Mouse (Mus musculus): ENCODE measurements around the gene Ccr9. TPM values are rescaled to one million over a fixed set of nuclear protein-coding genes. Genes with fewer than 3 reads are reported as not detected.
"Not testable (repeated sequence)": the region's sequence is repeated elsewhere in the genome, so short reads cannot be mapped to it uniquely, and the experiment has no call there.

Gene Ccr9
- polyA plus RNA-seq, 1 experiment from 2014 or later = 1.0 TPM

DNA sequence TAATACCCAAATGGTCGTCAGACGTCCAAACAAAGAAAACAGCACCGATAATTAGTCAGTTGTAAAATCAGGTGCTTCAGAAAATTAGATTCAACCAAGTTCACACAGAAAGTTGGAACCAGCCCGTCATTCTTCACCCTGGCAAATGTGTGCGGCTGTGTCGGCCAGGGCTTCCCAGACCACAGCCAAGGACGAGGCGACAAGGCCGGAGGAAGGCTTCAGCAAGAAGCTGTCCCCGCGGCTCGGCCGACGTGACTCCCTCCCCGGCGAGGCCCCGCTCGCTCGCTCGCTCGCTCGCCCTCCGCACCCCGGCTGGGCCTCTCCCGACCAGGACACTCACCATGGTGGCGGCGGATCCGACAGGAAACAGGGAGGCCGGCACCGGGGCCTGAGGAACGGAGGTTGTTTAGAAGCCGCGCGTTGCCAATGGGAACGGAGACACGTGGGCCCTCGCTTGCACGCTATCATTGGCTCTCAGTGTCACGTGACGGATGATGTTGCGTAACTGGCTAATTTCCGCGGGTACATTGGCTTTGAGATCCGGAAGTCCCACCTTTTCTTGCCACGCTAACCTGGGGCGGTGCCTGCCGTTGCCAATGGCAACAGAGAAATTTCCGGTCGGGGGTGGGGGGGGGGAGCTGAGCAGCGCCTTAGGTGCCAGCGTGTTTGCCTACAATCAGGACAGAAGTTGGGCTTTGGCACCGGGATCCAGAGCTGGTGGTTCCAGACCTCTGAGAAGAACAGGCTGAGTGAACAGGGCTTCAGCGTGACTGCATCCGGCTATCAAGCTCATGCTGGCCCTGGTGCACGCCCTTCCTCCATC is 39.2 kb downstream of the Ccr9 start, which contains the start of gene Lztfl1:
Gene Lztfl1 (minus strand): TSS at position 512 of the 823 bp plus-strand sequence.
- H3K36me3 ChIP-seq = no peaks in the 10 kb centered on the region
- peak within 1 kb of the TSS; percentile 67 for H3K27ac ChIP-seq
- H3K4me3 ChIP-seq = peak within 1 kb of the TSS; percentile 99
- peak within 1 kb of the TSS; percentile 93 for H3K9ac ChIP-seq
- under 1% methylated on average over 55 of the region's 55 CpGs for WGBS
- H3K9me3 ChIP-seq = no peaks in the 10 kb centered on the region
- peak within 1 kb of the TSS; percentile 67 for H3K4me2 ChIP-seq
- H3K4me1 ChIP-seq = 0 out of 2 replicates have a peak, but pooled peaks cover 8% of the 10 kb centered on the region
- peak; percentile 100 for ATAC-seq (ENCODE audit: borderline replicate concordance, extremely low read depth, low FRiP score, low TSS enrichment)
- H3K27me3 ChIP-seq = no peaks in the 10 kb centered on the region

- H3K36me3 ChIP-seq = no peaks in the 10 kb centered on the region
- H3K27me3 ChIP-seq = no peaks in the 10 kb centered on the region
- no peaks in the 10 kb centered on the region for H3K4me1 ChIP-seq
- no peak overlapping the region for H3K4me2 ChIP-seq
- H3K9me3 ChIP-seq = no peaks in the 10 kb centered on the region
- 72% methylated on average over 2 of the region's 2 CpGs for WGBS
- no peak overlapping the region for H3K27ac ChIP-seq
- no peak for ATAC-seq (ENCODE audit: borderline replicate concordance, extremely low read depth, low FRiP score, low TSS enrichment)
- H3K4me3 ChIP-seq = no peak overlapping the region
- no peak overlapping the region for H3K9ac ChIP-seq
These were observed 44.7 kb downstream of the Ccr9 start for GRCm38 (mm10) chr9:123722737-123723493.

- H3K4me2 ChIP-seq = no peak overlapping the region
- no peak overlapping the region for H3K4me3 ChIP-seq
- no peaks in the 10 kb centered on the region for H3K4me1 ChIP-seq
- no peaks in the 10 kb centered on the region for H3K36me3 ChIP-seq
- H3K27ac ChIP-seq = no peak overlapping the region
- no peak for ATAC-seq (ENCODE audit: borderline replicate concordance, extremely low read depth, low FRiP score, low TSS enrichment)
- H3K9me3 ChIP-seq = no peaks in the 10 kb centered on the region
- no peak overlapping the region for H3K9ac ChIP-seq
- no peaks in the 10 kb centered on the region for H3K27me3 ChIP-seq
- 60% methylated on average over 3 of the region's 3 CpGs for WGBS
These were observed 53.0 kb downstream of the Ccr9 start for GRCm38 (mm10) chr9:123731271-123731670.

GRCm38 (mm10) chr9:123734133-123734532 is 55.9 kb downstream of the Ccr9 start:
- no peak for ATAC-seq (ENCODE audit: borderline replicate concordance, extremely low read depth, low FRiP score, low TSS enrichment)
- 69% methylated on average over 3 of the region's 3 CpGs for WGBS

DNA sequence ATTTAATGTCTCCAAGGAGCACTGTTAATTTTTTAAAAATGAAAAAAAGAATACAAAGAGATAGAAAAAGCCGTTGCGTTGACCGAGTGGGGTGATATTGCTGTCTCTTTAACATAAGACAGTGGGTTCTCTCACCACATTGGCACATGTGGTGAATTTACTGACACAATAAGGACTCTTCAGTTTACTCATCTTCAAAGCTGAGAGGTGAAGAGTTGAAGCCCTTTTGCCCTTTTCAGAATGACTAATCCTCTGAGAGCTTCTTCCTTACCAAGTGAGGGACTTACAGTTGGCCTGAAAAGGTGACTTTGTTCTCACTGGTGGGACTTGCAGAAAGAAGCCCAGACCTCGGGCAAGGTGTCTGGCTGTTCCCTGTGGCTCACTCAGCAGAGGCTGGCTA is 62.6 kb downstream of the Ccr9 start:
- no peaks in the 10 kb centered on the region for H3K27me3 ChIP-seq
- no peaks in the 10 kb centered on the region for H3K36me3 ChIP-seq
- no peaks in the 10 kb centered on the region for H3K9me3 ChIP-seq
- H3K27ac ChIP-seq = no peak overlapping the region
- no peaks in the 10 kb centered on the region for H3K4me1 ChIP-seq
- H3K4me3 ChIP-seq = no peak overlapping the region
- no peak for ATAC-seq (ENCODE audit: borderline replicate concordance, extremely low read depth, low FRiP score, low TSS enrichment)
- 78% methylated on average over 4 of the region's 4 CpGs for WGBS
- H3K9ac ChIP-seq = no peak overlapping the region
- H3K4me2 ChIP-seq = no peak overlapping the region

More at GRCm38 (mm10) chr9:123734133-123734532, 55.9 kb downstream of the Ccr9 start:
- H3K4me2 ChIP-seq = no peak overlapping the region
- no peaks in the 10 kb centered on the region for H3K27me3 ChIP-seq
- H3K4me1 ChIP-seq = no peaks in the 10 kb centered on the region
- no peak overlapping the region for H3K4me3 ChIP-seq
- no peaks in the 10 kb centered on the region for H3K36me3 ChIP-seq
- H3K9ac ChIP-seq = no peak overlapping the region
- H3K9me3 ChIP-seq = no peaks in the 10 kb centered on the region
- no peak overlapping the region for H3K27ac ChIP-seq

DNA sequence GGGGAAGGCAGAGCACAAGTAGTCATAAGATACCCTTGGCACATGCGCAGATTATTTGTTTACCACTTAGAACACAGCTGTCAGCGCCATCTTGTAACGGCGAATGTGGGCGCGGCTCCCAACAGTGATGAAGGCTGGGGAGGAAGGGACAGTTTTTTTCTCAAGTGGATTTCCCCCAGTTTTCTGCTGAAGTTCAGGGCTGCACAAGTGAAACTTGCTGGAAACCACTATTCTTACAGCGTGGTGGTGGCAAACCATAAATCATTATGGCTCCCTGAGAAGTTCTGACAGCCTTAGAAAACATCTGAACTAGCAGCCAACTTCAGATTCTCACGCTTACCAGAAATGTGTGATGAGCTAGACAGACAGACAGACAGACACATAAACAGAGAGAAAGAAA is 71.4 kb downstream of the Ccr9 start:
- WGBS = 86% methylated on average over 8 of the region's 8 CpGs
- H3K27ac ChIP-seq; H3K36me3 ChIP-seq; H3K27me3 ChIP-seq; H3K9me3 ChIP-seq; H3K4me3 ChIP-seq; ATAC-seq (ENCODE audit: borderline replicate concordance, extremely low read depth, low FRiP score, low TSS enrichment); H3K4me1 ChIP-seq; H3K9ac ChIP-seq; H3K4me2 ChIP-seq: not testable (repeated sequence)

DNA sequence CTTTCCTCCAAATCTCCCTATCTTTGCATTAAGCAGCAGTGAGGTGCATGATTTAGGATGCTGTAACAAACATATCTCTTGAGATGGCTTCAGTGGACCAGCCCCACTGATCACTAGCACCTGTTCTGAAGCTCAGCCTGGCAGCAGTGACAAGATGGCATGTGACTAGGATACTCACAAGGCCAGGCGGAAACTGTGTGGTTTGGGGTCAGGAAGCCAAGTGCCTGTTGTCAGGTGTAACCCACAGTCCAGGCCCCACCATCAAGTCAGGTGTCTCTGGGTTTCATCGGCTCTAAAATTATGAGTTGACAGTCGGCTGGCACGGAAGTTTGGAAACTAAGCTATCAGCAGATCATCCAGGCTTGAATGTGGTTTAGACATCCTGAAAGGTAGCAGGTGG is 76.1 kb downstream of the Ccr9 start:
- 84% methylated on average over 4 of the region's 4 CpGs for WGBS
- Histone ChIP-seq H3K9me3 (no peaks in the 10 kb centered on the region), H3K4me1 (no peaks in the 10 kb centered on the region)

DNA sequence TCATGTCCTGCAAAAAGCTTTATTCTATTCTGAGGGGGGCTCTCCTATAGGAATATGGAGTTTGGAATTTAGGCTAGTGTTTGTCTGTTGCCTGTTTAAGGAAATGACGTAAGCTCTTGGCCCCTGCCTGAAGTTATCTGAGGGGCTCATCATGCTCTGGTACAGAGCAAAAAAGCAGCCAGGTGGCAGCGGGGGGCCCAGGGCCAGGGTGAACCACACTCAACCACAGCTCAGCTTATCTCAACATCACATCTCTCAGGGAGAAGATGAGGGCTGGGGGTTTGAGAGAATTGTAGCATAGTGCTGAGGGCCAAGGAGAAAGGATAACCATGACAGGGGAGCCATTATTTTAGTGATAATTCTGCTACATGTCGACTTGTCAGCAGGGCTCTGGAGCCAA is 78.5 kb downstream of the Ccr9 start:
- 59% methylated on average over 3 of the region's 3 CpGs for WGBS
- Histone ChIP-seq H3K27ac (no peak overlapping the region), H3K4me3 (no peak overlapping the region), H3K4me2 (no peak overlapping the region), H3K27me3 (no peaks in the 10 kb centered on the region), H3K9ac (no peak overlapping the region), H3K9me3 (no peaks in the 10 kb centered on the region), H3K4me1 (no peaks in the 10 kb centered on the region), H3K36me3 (no peaks in the 10 kb centered on the region)
- no peak for ATAC-seq (ENCODE audit: borderline replicate concordance, extremely low read depth, low FRiP score, low TSS enrichment)

More for the DNA sequence above, 76.1 kb downstream of the Ccr9 start:
- Histone ChIP-seq H3K27me3 (no peaks in the 10 kb centered on the region), H3K36me3 (no peaks in the 10 kb centered on the region), H3K27ac (no peak overlapping the region), H3K4me3 (no peak overlapping the region), H3K9ac (no peak overlapping the region), H3K4me2 (no peak overlapping the region)
- ATAC-seq (ENCODE audit: borderline replicate concordance, extremely low read depth, low FRiP score, low TSS enrichment) = no peak

GRCm38 (mm10) chr9:123757326-123757725 is 79.1 kb downstream of the Ccr9 start:
- Histone ChIP-seq H3K9ac (no peak overlapping the region), H3K36me3 (no peaks in the 10 kb centered on the region), H3K4me2 (no peak overlapping the region), H3K27ac (no peak overlapping the region), H3K27me3 (no peaks in the 10 kb centered on the region), H3K4me1 (no peaks in the 10 kb centered on the region), H3K4me3 (no peak overlapping the region), H3K9me3 (no peaks in the 10 kb centered on the region)
- WGBS = 38% methylated on average over 2 of the region's 2 CpGs
- ATAC-seq (ENCODE audit: borderline replicate concordance, extremely low read depth, low FRiP score, low TSS enrichment) = no peak

DNA sequence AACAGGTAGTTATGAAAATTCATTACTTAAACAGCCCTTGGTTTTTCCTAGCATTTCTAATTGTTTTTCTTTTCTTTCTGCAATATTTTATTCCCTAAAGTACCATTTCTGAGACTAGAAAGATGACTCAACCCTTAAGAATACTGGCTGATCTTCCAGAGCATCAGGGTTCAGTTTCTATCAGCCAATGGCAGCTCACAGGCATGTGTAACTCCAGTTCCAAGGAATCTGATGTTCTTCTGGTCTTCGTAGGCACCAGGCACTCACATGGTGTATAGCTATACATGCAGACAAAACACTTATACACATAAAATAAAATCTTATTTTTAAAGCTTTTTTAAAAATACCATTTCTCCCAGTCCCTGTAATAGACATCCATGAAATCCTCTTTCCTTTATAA is 79.9 kb downstream of the Ccr9 start:
- 63% methylated on average over 1 of the region's 1 CpGs for WGBS

GRCm38 (mm10) chr9:123758645-123759044 is 80.4 kb downstream of the Ccr9 start:
- Histone ChIP-seq H3K4me1 (0 out of 2 replicates have a peak, but pooled peaks cover 3% of the 10 kb centered on the region), H3K27me3 (no peaks in the 10 kb centered on the region), H3K9me3 (no peaks in the 10 kb centered on the region), H3K4me2 (no peak overlapping the region), H3K4me3 (no peak overlapping the region), H3K9ac (no peak overlapping the region), H3K36me3 (no peaks in the 10 kb centered on the region), H3K27ac (no peak overlapping the region)
- no peak for ATAC-seq (ENCODE audit: borderline replicate concordance, extremely low read depth, low FRiP score, low TSS enrichment)
- WGBS = 59% methylated on average over 4 of the region's 4 CpGs

More for the DNA sequence above, 79.9 kb downstream of the Ccr9 start:
- H3K36me3 ChIP-seq = no peaks in the 10 kb centered on the region
- no peak overlapping the region for H3K27ac ChIP-seq
- no peak overlapping the region for H3K9ac ChIP-seq
- H3K4me3 ChIP-seq = no peak overlapping the region
- H3K4me2 ChIP-seq = no peak overlapping the region
- 0 out of 2 replicates have a peak, but pooled peaks cover 3% of the 10 kb centered on the region for H3K4me1 ChIP-seq
- no peak for ATAC-seq (ENCODE audit: borderline replicate concordance, extremely low read depth, low FRiP score, low TSS enrichment)
- no peaks in the 10 kb centered on the region for H3K9me3 ChIP-seq
- no peaks in the 10 kb centered on the region for H3K27me3 ChIP-seq

GRCm38 (mm10) chr9:123760806-123761205 is 82.6 kb downstream of the Ccr9 start:
- 83% methylated on average over 3 of the region's 3 CpGs for WGBS

More at GRCm38 (mm10) chr9:123760806-123761205, 82.6 kb downstream of the Ccr9 start:
- no peak for ATAC-seq (ENCODE audit: borderline replicate concordance, extremely low read depth, low FRiP score, low TSS enrichment)
- H3K9ac ChIP-seq = no peak overlapping the region
- H3K9me3 ChIP-seq = no peaks in the 10 kb centered on the region
- H3K36me3 ChIP-seq = no peaks in the 10 kb centered on the region
- no peak overlapping the region for H3K4me2 ChIP-seq
- no peaks in the 10 kb centered on the region for H3K27me3 ChIP-seq
- H3K4me3 ChIP-seq = no peak overlapping the region
- H3K27ac ChIP-seq = no peak overlapping the region
- 0 out of 2 replicates have a peak, but pooled peaks cover 3% of the 10 kb centered on the region for H3K4me1 ChIP-seq
